Mouse (Mus musculus) gastrocnemius, postnatal 4 days (tissue): ENCODE data around the gene Gm43191. TPM values are rescaled to one million over a fixed set of nuclear protein-coding genes. Genes with fewer than 3 reads are reported as not detected.
"Not testable (repeated sequence)": the region's sequence is repeated elsewhere in the genome, so short reads cannot be mapped to it uniquely, and the experiment has no call there.

Experiments
- DNase-seq, 2 experiments: peaks; one replicate each; pipeline ENCODE4 v3.0.0; 2021 to 2022; ENCODE audit warnings: low spot score in 2 of 2, mixed read lengths in 2 of 2
- long read RNA-seq, 2 experiments: library from polyadenylated mRNA; stranded (forward); transcript quantifications; one replicate each; pipeline ENCODE4 v2.0.0; 2021
- total RNA-seq, 2 experiments: library from RNA; stranded (reverse); gene quantifications; 2 replicates each; pipeline ENCODE4 v1.2.3; 2021

Gene Gm43191
- total RNA-seq = not detected
- long read RNA-seq, experiment 1 = 0 reads
- long read RNA-seq, experiment 2 = 0 reads

GRCm38 (mm10) chr3:116681160-116681559 lies at the start of gene Gm43191:
Gene Gm43191 (minus strand): TSS chr3:116681260.
- DNase-seq = no peak

- no peak for DNase-seq
These were observed 48.6 kb upstream of the Gm43191 start for GRCm38 (mm10) chr3:116729483-116730174.

DNA sequence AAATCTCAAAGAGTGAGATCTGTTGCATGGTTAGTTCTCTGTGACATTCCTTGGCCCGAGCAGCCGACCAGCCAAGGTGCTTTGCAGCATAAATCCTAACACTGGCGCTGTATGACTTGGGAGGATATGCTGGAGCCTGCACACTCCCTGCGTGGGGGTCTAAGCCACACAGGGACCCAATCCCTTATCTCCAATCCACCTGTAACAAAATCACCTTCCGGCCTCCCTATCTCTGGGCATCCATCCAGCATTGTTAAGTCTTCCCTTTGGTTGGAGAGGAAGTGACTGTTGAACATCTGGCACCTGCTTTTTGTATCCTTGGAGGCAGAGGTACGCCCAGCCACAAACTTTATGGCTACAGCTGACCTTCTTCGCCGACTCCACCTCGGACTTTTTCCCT lies 45.7 kb upstream of the Gm43191 start:
- DNase-seq = no peak

DNA sequence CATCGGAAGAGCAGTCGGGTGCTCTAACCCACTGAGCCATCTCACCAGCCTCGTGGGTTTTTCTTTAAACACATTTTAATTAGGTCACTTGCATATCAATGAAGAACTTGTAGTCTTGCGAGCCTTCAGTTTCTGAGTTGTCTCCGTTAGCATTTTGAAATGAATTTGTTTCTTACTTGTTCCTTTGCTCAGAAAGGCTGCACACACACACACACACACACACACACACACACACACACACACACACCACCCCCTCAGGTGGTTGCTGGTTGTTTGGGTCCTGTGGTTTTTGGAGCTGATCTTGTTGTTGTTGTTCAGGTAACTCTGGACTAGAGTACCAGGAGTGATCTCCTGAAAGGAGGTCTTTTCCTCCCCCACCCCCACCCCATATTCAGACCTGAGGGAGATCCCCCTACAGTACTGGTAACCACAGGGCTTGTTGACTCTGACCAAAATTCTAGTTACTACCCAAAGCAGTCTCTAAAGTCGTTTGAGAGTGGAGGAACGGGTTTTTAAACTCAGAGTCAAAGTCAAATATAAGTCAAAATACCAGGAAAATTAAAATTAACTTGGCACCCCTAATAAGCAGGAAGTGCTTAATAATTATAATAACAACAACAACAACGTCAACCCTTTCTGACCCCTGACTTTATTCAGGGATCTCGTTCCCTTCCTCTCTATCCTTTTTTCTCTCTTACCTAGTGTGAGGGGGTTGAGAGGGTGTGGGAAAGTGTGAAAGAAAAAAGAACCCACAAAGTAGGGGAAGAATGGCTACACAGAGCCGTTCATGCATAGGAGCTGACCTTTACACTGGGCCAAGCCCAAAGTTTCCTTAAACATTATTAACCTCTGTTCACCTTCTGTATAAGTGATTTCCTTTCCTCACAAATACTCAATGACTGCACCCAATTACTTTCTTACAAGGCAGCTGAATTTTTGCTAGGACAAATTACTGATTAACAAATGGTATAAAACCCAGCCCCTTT lies 42.7 kb upstream of the Gm43191 start:
- DNase-seq = no peak

DNA sequence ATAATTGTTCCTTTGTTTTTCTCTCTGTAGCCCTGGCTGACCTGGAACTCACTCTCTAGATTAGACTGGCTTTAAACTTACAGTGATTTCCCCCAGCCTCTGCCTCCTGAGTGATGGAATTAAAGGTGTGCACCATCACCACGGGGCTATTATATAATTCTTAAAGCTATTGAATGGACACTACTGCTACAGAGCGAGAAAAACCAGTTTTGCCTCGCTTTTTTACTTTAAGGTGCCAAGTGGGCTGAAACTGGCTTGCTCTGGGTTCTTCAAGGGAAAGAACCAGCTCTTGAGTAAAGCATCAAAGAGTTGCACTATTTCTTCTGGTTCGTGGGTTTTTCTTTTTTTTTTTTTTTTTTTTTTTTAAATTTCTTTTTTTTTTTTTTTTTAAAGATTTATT lies 41.9 kb upstream of the Gm43191 start:
- DNase-seq = no peak

- no peak for DNase-seq
These were observed 37.9 kb upstream of the Gm43191 start for GRCm38 (mm10) chr3:116718951-116719350.

DNA sequence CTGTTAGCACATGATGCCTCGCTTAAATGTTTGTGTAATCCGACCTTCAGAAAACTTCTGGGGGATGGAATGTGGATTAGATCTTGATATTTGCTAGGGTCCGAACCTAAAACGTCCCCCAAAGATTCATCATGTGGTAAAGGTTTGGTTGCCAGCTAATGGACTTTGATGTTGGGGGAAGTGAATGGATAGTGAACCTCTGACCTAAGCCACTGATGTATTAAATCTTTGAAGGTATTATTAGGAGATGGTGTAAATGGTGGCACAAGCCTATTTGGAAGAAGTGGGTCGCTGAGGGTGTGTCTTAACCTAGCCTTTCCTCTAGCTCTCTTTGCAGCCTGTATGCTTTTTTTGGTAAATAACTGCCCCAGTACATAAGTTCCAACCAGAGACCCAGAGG lies 32.0 kb upstream of the Gm43191 start:
- DNase-seq = no peak

- no peak for DNase-seq
These were observed 31.4 kb upstream of the Gm43191 start, which contains the start of gene Slc35a3 for GRCm38 (mm10) chr3:116712436-116712881. Gene Slc35a3 (minus strand): TSS chr3:116712831.

DNA sequence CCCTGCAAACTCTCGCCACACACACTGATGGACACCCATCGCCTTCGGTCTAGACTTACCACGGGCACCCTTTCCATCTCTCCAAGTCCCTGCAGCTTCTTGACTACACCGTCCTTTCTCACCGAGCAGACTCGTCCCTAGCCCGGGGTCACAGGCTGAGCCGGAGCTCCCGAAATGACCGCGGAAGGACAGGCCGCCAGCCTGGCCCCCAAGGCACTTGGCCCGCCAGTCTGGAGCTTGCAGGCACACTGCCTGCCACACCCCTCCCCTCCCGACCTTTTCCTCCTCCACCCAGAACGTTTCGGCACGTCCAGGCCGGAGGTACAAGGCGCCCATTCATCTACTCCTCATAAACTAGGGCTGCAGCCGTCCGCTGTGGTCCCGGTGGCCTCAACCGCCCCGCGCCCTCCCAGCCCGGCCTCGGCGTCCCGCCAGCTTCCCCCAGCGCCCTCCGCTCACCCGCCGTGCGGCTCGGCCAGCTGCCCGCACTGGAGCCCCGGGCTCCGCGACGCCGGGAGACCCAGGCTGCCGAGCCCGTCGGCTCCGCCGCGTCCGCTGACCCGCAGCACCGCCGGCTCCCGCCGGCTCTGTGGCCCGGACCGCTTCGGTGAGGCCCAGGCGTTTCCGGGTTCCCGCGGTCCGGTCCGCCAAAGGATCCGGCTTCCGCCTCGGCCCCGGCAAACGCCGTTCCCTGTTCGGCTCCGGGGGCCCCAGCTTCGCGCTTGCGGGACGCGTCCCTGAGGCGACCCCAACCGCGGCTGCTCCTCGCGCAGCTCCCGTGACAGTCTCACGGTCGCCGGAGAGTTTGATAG lies 30.8 kb upstream of the Gm43191 start:
- DNase-seq = peak; percentile 77 to 86

- DNase-seq = no peak
These were observed 29.9 kb upstream of the Gm43191 start for GRCm38 (mm10) chr3:116710941-116711340.

DNA sequence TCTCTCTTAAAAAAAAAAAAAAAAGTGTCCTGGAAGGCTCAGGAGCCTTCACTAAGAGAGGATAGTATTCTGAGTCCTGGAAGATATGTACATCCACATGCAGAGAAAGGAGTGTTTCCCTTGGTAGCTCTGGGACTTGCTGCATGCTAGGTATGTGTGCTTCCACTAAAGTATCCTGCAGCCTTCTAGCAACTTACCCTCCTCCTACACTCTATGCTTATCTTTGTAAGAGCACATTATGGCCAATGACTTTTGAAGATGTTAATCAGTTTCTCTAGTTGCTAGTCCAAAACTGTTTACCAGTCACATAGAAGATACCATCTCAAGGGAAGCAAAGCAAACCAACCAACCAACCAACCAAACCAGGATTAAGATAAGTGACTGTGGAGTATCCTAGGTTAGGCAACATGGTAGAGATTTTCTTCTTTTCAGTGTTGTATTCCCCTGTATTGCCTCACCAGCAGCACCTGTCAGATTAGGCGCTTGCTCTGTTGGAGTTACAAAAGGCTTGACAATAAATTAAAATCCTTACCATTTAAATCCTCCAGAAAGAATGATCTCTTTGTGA lies 24.7 kb upstream of the Gm43191 start:
- no peak for DNase-seq

- no peak for DNase-seq
These were observed 22.8 kb upstream of the Gm43191 start for GRCm38 (mm10) chr3:116703835-116704234.

DNA sequence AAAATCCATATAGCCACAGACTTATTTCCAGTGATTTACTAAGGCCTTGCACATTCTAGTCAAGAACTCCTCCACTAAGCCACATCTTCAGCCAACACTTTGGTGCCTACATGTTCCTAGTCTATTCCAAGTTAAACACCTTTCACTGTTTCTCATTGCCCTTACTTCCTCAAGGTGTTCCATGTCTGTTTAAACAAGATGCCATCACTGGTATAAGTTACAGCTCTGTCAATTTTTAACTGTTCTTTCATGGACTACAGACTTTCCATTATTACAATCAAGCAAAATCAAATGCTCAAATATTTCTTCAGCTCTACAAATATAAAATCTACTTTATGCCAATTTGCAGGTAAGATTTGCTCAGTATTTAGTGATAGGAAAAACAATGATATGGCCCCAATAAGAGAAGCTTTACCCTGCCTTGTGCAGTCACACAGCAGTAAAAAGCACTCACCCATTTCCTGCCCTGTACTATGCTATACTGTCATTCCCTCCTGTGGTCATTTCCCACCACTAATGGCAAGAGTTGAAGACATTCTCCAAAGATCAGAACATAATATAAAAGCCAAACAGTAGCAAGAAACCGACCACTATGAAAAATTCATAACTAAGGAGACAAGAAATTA lies 21.7 kb upstream of the Gm43191 start:
- DNase-seq = no peak

DNA sequence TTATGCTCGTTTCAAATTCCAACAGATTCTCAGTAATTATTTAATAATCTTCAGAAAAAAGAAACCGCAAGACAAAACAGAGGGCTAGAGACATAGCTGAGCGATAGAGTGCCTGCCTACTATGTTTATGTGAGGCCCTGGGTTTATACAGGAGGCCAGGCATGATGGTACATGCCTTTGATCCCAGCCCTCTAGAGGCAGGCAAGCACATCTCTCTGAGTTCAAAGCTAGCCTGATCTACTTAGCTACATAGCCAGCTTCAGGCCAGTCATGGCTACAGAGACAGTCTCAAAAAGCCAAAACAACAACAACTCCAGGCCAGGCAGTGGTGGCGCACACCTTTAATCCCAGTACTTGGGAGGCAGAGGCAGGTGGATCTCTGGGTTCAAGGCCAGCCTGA lies 20.5 kb upstream of the Gm43191 start:
- no peak for DNase-seq

- DNase-seq = no peak
These were observed 17.7 kb upstream of the Gm43191 start for GRCm38 (mm10) chr3:116698786-116699185.

- no peak for DNase-seq
These were observed 14.6 kb upstream of the Gm43191 start for GRCm38 (mm10) chr3:116695666-116695985.

DNA sequence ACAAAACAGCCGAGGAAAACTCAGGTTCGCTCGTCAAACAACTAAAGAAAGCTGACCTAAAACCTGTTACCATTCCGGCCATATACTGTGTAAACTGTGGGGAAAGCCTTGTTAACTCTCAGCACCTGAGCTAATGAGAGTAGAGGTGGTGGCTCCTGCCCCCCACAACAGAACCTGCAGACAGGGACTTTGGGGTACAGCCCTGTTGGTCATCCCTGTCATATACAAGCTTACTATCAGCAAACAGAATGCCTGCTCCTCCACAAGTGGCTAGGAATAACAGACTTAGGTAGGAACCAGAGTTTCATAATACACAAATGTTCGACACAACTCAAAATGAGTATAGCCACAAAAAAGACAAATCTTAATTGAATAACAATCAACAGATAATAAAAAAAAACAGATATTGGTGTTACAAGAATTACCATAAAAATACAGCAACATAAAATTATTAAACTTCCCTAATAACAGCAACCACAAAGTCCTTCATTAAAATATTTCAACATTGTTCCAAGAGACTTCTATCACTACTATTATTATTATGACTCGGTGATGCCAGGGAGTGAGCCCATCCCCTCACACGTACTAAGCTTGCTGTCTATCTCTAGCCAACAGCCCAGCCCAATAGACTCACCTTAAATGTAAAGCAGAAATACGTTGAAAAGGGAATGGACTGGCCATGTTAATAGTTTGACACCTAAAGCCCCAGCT lies 14.1 kb upstream of the Gm43191 start:
- no peak for DNase-seq

DNA sequence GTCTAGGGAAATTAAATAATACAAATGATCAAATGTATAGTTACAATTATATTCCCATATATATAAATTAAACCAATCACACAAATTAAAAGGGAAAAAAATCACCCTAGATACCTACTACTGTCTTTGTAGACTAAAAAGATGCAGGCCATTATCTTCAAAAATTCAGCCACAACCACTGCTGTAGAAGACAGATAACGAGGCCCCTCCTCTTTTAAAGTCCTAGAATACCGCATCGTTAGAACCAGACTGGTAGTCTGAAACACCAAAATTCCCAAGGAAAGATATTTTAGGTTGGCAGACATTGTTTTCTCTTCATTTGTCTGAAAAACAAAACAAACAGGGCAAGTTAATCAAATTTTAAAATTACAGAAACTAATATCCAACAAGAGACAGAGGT lies 13.3 kb upstream of the Gm43191 start:
- DNase-seq = no peak

DNA sequence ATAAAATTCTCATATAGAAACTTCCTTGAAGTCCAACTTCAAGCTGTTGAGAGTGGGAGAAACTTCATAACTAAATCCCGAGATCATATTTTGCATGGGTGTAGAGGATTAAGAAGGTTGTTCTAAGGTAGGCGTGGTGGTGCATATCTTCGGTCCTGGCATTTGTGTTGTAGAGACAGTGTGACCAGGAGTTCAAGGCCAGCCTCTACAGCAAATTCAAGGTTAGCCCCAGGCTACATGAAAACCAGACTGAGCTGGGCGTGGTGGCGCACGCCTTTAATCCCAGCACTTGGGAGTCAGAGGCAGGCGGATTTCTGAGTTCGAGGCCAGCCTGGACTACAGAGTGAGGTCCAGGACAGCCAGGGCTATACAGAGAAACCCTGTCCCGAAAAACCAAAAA lies 16.8 kb downstream of the Gm43191 start:
- DNase-seq = not testable (repeated sequence)

DNA sequence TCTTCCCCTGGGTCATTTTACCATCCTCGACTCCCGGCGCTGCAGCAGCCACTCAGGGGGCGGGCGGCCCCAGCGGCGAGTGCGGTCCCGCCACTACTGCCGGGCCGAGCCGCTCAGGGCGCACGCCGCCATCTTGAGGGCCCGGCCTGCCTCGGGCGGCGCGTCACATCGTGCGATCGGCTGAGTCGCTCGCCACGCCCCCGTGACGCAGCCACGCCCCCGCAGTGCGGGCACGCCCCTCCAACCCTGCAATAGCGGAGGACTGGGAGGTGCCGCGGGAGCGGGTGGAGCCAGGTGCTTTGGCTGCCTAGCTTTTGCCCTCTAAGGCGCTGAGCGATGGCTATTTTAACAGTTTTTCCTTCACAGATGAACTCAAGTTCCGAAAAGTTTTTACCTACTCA lies 18.6 kb downstream of the Gm43191 start, which contains the start of gene Mfsd14a:
TSS of gene Mfsd14a (minus strand) at position 215 of the 401 bp plus-strand sequence.
- peak; percentile 99 to 100 for DNase-seq
